Mouse (Mus musculus): ENCODE measurements around the gene Taf3. TPM values are rescaled to one million over a fixed set of nuclear protein-coding genes. Genes with fewer than 3 reads are reported as not detected.

Taf3 gene
- total and polyA plus RNA-seq, 3 experiments: 3.0 to 8.6 (median 8.2) TPM

DNA sequence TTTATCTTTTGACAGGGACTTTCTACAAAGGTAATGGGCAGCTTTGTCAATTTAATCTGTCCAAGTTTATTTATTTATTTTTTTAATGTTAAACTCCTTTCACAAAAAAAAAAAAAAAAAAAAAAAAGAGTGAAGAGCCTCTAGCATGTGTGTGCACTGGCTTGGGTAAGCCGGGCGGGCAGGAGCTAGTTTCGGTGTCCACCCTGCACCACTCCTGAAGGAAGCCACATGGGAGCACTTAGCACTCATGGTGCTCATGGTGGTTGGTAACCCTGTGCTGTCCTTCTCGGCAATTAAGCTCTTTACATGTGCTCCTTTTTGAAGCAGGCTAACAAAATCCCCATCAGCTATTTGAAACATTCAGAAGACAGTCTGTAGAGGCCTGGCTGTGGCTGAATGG is 102.8 kb downstream of the Taf3 start:
- no peaks in the 10 kb centered on the region for H3K27me3 ChIP-seq (ENCODE audit: control insufficient read depth, insufficient read depth, low read length)
- H3K4me3 ChIP-seq: no peak overlapping the region
- no peak for TF ChIP-seq CTCF (IDR thresholded peaks at IDR 0.05)
- no peak for TF ChIP-seq POLR2A (IDR thresholded peaks at IDR 0.05; ENCODE audit: insufficient read depth, low read depth, low read length)
- TF ChIP-seq EP300 (IDR thresholded peaks at IDR 0.05; ENCODE audit: insufficient read depth, low read depth, low read length): no peak
- H3K79me2 ChIP-seq (replicated peaks; ENCODE audit: control insufficient read depth, insufficient read depth, low read length): no peaks in the 10 kb centered on the region; the same call in 1 of the 2 replicates
- peaks cover 2% of the 10 kb centered on the region for H3K4me1 ChIP-seq (ENCODE audit: control insufficient read depth, insufficient read depth, low read length)
- no peak overlapping the region for H3K9ac ChIP-seq (ENCODE audit: low read depth, low read length)
- no peak overlapping the region for H3K27ac ChIP-seq
- no peaks in the 10 kb centered on the region for H3K36me3 ChIP-seq (ENCODE audit: control insufficient read depth, insufficient read depth, low read length)
- intact Hi-C loops (cut with DNase I): no loop called here
- DNase-seq: no peak
- 93% methylated on average over 4 of the region's 4 CpGs for WGBS

- TF ChIP-seq POLR2A (IDR thresholded peaks at IDR 0.05; ENCODE audit: insufficient read depth, low read depth, low read length): no peak
- TF ChIP-seq CTCF (IDR thresholded peaks at IDR 0.05): peak; percentile 57
- Histone ChIP-seq H3K4me3 (no peak overlapping the region), H3K27ac (no peak overlapping the region), H3K27me3 (ENCODE audit: control insufficient read depth, insufficient read depth, low read length) (no peaks in the 10 kb centered on the region), H3K4me1 (ENCODE audit: control insufficient read depth, insufficient read depth, low read length) (peaks cover 2% of the 10 kb centered on the region), H3K79me2 (replicated peaks; ENCODE audit: control insufficient read depth, insufficient read depth, low read length) (no peaks in the 10 kb centered on the region; the same call in 1 of the 2 replicates), H3K9ac (ENCODE audit: low read depth, low read length) (no peak overlapping the region), H3K36me3 (ENCODE audit: control insufficient read depth, insufficient read depth, low read length) (no peaks in the 10 kb centered on the region)
- no peak for DNase-seq
- 72% methylated on average over 1 of the region's 1 CpGs for WGBS
- intact Hi-C loops (cut with DNase I): loop anchor here (2.0 kb wide), 1 partner anchor 68 kb away; no protein-coding TSS in a partner anchor
These were observed 105.4 kb downstream of the Taf3 start for GRCm38 (mm10) chr2:9943011-9943410.

DNA sequence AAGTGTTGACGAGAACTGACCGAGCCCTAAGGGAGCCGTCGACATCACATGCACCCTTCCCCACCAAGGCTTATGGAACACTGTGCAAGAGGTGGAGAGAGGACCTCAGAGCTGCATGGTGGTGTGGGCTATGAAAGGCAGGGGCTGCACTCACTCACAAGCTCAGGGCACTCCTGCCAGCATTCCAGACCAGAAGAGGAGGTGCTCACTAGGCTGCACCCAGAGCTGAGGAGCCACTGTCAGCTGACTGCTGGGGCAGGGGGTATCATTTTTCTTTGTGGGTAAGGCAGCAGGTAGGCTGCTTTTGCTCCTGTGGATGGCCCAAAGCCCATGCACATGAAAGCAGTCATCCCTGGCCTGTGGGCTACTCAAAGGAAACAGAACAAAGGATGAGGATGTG is 109.1 kb downstream of the Taf3 start:
- intact Hi-C loops (cut with DNase I): no loop called here
- H3K4me3 ChIP-seq: no peak overlapping the region
- H3K27ac ChIP-seq: no peak overlapping the region
- no peak for DNase-seq
- no peaks in the 10 kb centered on the region; the same call in 1 of the 2 replicates for H3K79me2 ChIP-seq (replicated peaks; ENCODE audit: control insufficient read depth, insufficient read depth, low read length)
- H3K4me1 ChIP-seq (ENCODE audit: control insufficient read depth, insufficient read depth, low read length): no peaks in the 10 kb centered on the region
- no peaks in the 10 kb centered on the region for H3K27me3 ChIP-seq (ENCODE audit: control insufficient read depth, insufficient read depth, low read length)
- no peak overlapping the region for H3K9ac ChIP-seq (ENCODE audit: low read depth, low read length)
- H3K36me3 ChIP-seq (ENCODE audit: control insufficient read depth, insufficient read depth, low read length): no peaks in the 10 kb centered on the region
- 81% methylated on average over 4 of the region's 4 CpGs for whole genome bisulfite sequencing
- TF ChIP-seq EP300 (IDR thresholded peaks at IDR 0.05; ENCODE audit: insufficient read depth, low read depth, low read length) (no peak), CTCF (IDR thresholded peaks at IDR 0.05) (no peak)

GRCm38 (mm10) chr2:9935965-9936364 is 112.4 kb downstream of the Taf3 start:
- 44% methylated on average over 1 of the region's 1 CpGs for WGBS
- no peak for DNase-seq
- no peaks in the 10 kb centered on the region for H3K4me1 ChIP-seq (ENCODE audit: control insufficient read depth, insufficient read depth, low read length)
- no peak overlapping the region for H3K27ac ChIP-seq
- no peak overlapping the region for H3K4me3 ChIP-seq
- no peak overlapping the region for H3K9ac ChIP-seq (ENCODE audit: low read depth, low read length)
- TF ChIP-seq POLR2A (IDR thresholded peaks at IDR 0.05; ENCODE audit: insufficient read depth, low read depth, low read length) (no peak), CTCF (IDR thresholded peaks at IDR 0.05) (no peak), EP300 (IDR thresholded peaks at IDR 0.05; ENCODE audit: insufficient read depth, low read depth, low read length) (no peak)
- no peaks in the 10 kb centered on the region for H3K27me3 ChIP-seq (ENCODE audit: control insufficient read depth, insufficient read depth, low read length)
- intact Hi-C loops (cut with DNase I): no loop called here
- no peaks in the 10 kb centered on the region for H3K36me3 ChIP-seq (ENCODE audit: control insufficient read depth, insufficient read depth, low read length)
- no peaks in the 10 kb centered on the region; the same call in 1 of the 2 replicates for H3K79me2 ChIP-seq (replicated peaks; ENCODE audit: control insufficient read depth, insufficient read depth, low read length)

GRCm38 (mm10) chr2:9926905-9927283 is 121.5 kb downstream of the Taf3 start:
- intact Hi-C loops (cut with DNase I): no loop called here
- TF ChIP-seq CTCF (IDR thresholded peaks at IDR 0.05) (no peak), EP300 (IDR thresholded peaks at IDR 0.05; ENCODE audit: insufficient read depth, low read depth, low read length) (no peak), POLR2A (IDR thresholded peaks at IDR 0.05; ENCODE audit: insufficient read depth, low read depth, low read length) (no peak)
- no peak overlapping the region for H3K4me3 ChIP-seq
- H3K36me3 ChIP-seq (ENCODE audit: control insufficient read depth, insufficient read depth, low read length): no peaks in the 10 kb centered on the region
- no peak overlapping the region for H3K9ac ChIP-seq (ENCODE audit: low read depth, low read length)
- H3K27ac ChIP-seq: no peak overlapping the region
- no peaks in the 10 kb centered on the region for H3K27me3 ChIP-seq (ENCODE audit: control insufficient read depth, insufficient read depth, low read length)
- no peaks in the 10 kb centered on the region for H3K4me1 ChIP-seq (ENCODE audit: control insufficient read depth, insufficient read depth, low read length)
- WGBS: 85% methylated on average over 4 of the region's 4 CpGs
- no peak for DNase-seq
- no peaks in the 10 kb centered on the region for H3K79me2 ChIP-seq (replicated peaks; ENCODE audit: control insufficient read depth, insufficient read depth, low read length)

GRCm38 (mm10) chr2:9926194-9926904 is 122.0 kb downstream of the Taf3 start:
- intact Hi-C loops (cut with DNase I): no loop called here
- H3K79me2 ChIP-seq (replicated peaks; ENCODE audit: control insufficient read depth, insufficient read depth, low read length): no peaks in the 10 kb centered on the region
- no peak overlapping the region for H3K4me3 ChIP-seq
- no peak overlapping the region for H3K27ac ChIP-seq
- no peaks in the 10 kb centered on the region for H3K36me3 ChIP-seq (ENCODE audit: control insufficient read depth, insufficient read depth, low read length)
- WGBS: 51% methylated on average over 7 of the region's 7 CpGs
- H3K9ac ChIP-seq (ENCODE audit: low read depth, low read length): no peak overlapping the region
- no peaks in the 10 kb centered on the region for H3K27me3 ChIP-seq (ENCODE audit: control insufficient read depth, insufficient read depth, low read length)
- TF ChIP-seq EP300 (IDR thresholded peaks at IDR 0.05; ENCODE audit: insufficient read depth, low read depth, low read length): no peak
- TF ChIP-seq CTCF (IDR thresholded peaks at IDR 0.05): no peak
- TF ChIP-seq POLR2A (IDR thresholded peaks at IDR 0.05; ENCODE audit: insufficient read depth, low read depth, low read length): no peak
- no peak for DNase-seq
- H3K4me1 ChIP-seq (ENCODE audit: control insufficient read depth, insufficient read depth, low read length): no peaks in the 10 kb centered on the region
